Mouse (Mus musculus) B cell, adult (primary cell): ENCODE measurements around the gene Olfr102. TPM values are rescaled to one million over a fixed set of nuclear protein-coding genes. Genes with fewer than 3 reads are reported as not detected.

ENCODE experiments used
- total RNA-seq: library from RNA; stranded (reverse); gene quantifications from 4 replicates; pipeline ENCODE4 v1.2.4, GENCODE M21; 2023; ENCODE audit not compliant: inconsistent age

Olfr102 gene
- 0.36 TPM in 1 of 4 replicates, not detected in the others for total RNA-seq

DNA sequence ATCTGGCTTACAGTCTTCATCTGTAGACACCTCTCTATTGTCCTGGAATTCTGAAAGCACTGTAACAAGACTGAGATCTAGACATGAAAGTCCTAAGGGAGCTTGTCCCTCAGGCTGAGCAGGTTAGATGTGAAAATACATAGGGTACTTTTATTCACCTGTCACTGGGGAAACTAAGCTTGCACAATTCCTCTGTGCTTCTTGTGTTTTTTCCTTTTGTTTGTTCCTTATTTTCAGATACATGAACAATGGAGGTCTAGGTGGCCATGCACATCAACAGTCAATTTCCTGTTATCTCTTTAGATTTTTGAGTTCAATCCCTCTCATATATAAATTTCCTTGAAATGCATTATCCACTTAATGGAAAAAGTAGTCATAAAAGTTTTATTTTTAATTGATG lies at the start of gene Olfr102:
Gene Olfr102 (minus strand): TSS at position 101 of the 400 bp plus-strand sequence.

DNA sequence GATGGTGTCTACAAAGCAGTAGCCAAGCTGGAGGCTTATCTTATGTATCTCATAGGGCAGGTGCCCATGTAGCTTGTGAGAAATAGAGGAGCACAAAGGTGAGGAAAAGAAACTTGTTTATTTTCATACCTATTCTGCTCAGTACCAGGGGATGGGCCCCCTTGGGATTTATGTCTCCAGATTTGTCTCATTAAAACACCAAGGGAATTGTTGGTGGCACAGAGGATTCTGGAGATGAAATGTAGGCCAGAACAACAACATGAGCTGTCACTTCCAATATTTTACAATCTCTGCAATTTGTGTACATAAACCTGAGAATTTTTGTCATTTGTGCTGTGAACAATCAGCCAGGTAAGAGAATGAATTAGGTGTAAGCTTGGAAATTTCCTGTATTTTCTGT lies 42.4 kb upstream of the Olfr102 start, which contains the start of gene Olfr104-ps:
Gene Olfr104-ps (plus strand): TSS at position 301 of the 400 bp plus-strand sequence.

DNA sequence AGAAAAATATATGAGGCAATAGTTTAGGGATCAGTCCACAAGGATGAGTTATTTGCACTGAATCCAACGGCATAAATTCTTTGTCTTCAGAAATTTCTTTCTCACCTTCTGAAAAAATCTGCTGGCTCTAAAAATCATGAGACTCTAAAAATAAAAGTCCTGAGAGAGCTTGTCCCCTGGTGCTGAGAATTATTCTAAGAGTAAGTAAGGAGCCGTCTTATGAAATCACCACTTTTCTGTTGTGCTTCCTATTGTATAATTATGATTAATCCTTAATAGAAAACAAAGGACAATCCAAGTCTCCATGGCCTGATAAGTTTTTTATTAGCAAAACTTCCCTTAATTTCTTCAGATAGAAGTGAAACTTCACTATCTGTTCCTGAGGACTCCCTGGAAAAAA lies 22.7 kb upstream of the Olfr102 start, which contains the start of gene Olfr103:
Gene Olfr103 (minus strand): TSS at position 101 of the 400 bp plus-strand sequence.

DNA sequence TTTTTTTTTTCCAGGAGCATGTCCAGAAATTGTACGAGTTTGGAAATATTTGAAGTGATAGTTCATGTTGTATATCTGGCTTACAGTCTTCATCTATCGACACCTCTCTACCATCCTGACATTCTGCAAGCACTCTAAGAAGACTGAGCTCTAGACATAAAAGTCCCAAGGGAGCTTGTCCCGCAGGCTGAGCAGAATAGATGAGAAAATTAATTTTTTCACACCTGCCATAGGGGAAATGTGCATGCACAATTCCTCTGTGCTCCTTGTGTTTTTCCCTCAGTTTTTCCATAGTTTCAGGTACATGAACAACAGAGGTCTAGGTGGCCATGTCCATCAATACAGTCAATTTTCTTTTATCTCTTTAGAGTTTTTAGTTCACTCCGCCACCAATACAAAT lies 12.6 kb downstream of the Olfr102 start, which contains the start of gene Olfr101:
Gene Olfr101 (minus strand): TSS at position 101 of the 400 bp plus-strand sequence.

DNA sequence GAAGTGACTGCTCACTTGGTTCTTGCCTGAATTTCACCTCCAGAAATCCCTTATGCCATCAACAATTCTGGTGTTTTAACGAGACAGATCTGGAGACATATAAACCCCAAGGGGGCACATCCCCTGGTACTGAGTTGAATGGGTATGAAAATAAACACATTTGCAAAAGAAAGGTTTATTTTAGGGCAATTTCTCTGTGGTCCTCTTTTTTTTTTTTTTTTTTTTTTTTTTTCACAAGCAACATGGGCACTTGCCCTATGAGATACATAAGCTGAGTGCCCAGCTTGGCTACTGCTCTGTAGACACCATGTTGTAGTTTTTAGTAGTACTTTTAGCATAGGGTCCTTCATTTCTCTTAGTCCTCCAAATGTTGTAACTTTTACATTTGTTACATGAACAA lies 33.5 kb downstream of the Olfr102 start, which contains the start of gene Olfr99:
Gene Olfr99 (minus strand): TSS at position 101 of the 400 bp plus-strand sequence.

DNA sequence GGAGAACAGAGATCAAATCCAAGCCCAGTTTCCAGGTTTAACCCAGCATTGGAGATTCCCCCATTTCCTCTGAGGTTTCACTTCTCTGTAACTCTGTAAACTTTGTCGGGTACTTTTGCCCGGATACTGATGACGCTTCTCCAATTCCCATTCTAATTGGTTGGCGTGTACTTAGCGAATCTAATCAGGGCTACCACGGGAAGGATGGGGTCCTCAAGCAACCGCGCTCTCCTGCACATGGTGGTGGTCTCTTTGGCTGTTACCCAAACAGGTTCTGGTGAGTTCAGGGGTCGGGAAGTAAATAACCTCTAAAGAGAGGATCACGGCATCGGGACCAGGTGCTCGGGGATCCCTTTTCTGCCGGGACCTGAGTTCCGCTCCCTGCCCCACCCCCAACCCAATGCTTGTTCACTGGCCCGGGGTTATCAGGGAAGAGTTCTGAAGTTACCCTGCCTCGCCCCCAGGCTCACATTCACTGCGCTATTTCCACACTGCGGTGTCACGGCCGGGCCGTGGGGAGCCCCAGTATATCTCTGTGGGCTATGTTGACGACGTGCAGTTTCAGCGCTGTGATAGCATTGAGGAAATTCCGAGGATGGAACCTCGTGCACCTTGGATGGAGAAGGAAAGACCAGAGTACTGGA lies 46.7 kb downstream of the Olfr102 start, which contains the start of gene H2-M3:
Gene H2-M3 (plus strand): TSS at position 163 of the 644 bp plus-strand sequence.

DNA sequence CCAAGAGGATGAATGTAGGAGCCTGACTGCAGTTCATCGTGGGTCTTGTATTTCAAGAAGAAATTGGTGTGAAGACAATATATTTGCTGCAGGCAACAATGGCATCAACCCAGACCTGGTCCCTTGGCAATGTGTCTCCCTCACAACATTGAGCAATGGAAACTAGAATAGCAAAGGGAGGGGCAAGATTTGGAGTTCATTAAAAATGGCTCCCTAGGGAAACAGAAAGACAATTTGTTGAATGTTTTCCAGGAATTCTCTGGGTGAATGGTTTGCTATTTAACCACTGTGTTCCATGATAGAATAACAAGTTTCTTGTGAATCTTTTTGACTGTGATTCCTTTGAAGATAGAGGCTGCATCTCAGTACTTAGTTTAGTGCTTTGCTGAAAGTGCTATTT lies 53.2 kb downstream of the Olfr102 start, which contains the start of gene Olfr98:
Gene Olfr98 (minus strand): TSS at position 124 of the 400 bp plus-strand sequence.

Other genes with a start within 250 kb of the Olfr102 start
- gene Olfr90, start 228.6 kb downstream of the Olfr102 start, total RNA-seq, result 0.19 to 0.24 TPM in 2 of 4 replicates, not detected in the others
- not detected in 4 replicates for gene Olfr91, start 218.8 kb downstream of the Olfr102 start, total RNA-seq
- gene Olfr92, start 197.0 kb downstream of the Olfr102 start, total RNA-seq, result not detected in 4 replicates
- gene Olfr93, start 155.6 kb downstream of the Olfr102 start, total RNA-seq, result not detected in 4 replicates
- 0.78 TPM in 1 of 4 replicates, not detected in the others for gene Ubd, start 123.2 kb downstream of the Olfr102 start, total RNA-seq
- not detected in 4 replicates for gene Olfr94, start 116.1 kb downstream of the Olfr102 start, total RNA-seq
- not detected in 4 replicates for gene Olfr95, start 103.9 kb downstream of the Olfr102 start, total RNA-seq
- gene Olfr96, start 96.9 kb downstream of the Olfr102 start, total RNA-seq, result not detected in 4 replicates
- not detected in 4 replicates for gene Olfr97, start 79.7 kb downstream of the Olfr102 start, total RNA-seq
- gene Olfr98, start 53.3 kb downstream of the Olfr102 start, total RNA-seq, result not detected in 4 replicates
- gene H2-M3, start 46.8 kb downstream of the Olfr102 start, total RNA-seq, result 46.7 to 58.3 TPM (median 54.7 TPM) in 4 replicates
- gene Olfr99, start 33.6 kb downstream of the Olfr102 start, total RNA-seq, result not detected in 4 replicates
- gene Olfr101, start 12.7 kb downstream of the Olfr102 start, total RNA-seq, result not detected in 4 replicates
- not detected in 4 replicates for gene Olfr103, start 22.6 kb upstream of the Olfr102 start, total RNA-seq
- not detected in 4 replicates for gene Olfr104-ps, start 42.5 kb upstream of the Olfr102 start, total RNA-seq
- gene Olfr105-ps, start 62.0 kb upstream of the Olfr102 start, total RNA-seq, result not detected in 4 replicates
- gene Olfr106-ps, start 73.3 kb upstream of the Olfr102 start, total RNA-seq, result not detected in 4 replicates
- not detected in 4 replicates for gene Olfr107, start 82.2 kb upstream of the Olfr102 start, total RNA-seq
- not detected in 4 replicates for gene Olfr108, start 128.4 kb upstream of the Olfr102 start, total RNA-seq
- not detected in 4 replicates for gene Olfr109, start 141.9 kb upstream of the Olfr102 start, total RNA-seq
- not detected in 4 replicates for gene H2-M2, start 166.5 kb upstream of the Olfr102 start, total RNA-seq
- gene Olfr110, start 175.4 kb upstream of the Olfr102 start, total RNA-seq, result not detected in 4 replicates
- not detected in 4 replicates for gene Olfr111, start 191.0 kb upstream of the Olfr102 start, total RNA-seq